Mouse (Mus musculus): ENCODE measurements around the gene Thtpa.

The Thtpa gene

GRCm38 (mm10) chr14:55078366-55078989, 16.1 kb upstream of the Thtpa start:
- no peak for DNase-seq

GRCm38 (mm10) chr14:55079214-55079970, 15.2 kb upstream of the Thtpa start:
- peak; percentile 71 for DNase-seq

- no peak for DNase-seq
Observed at GRCm38 (mm10) chr14:55081105-55081504, 13.5 kb upstream of the Thtpa start.

- DNase-seq = peak; percentile 65
Observed at GRCm38 (mm10) chr14:55083481-55083880, 11.1 kb upstream of the Thtpa start.

- DNase-seq = peak; percentile 69
Observed at GRCm38 (mm10) chr14:55085324-55086008, 9.1 kb upstream of the Thtpa start.

- DNase-seq = no peak
Observed at GRCm38 (mm10) chr14:55086009-55086514, 8.5 kb upstream of the Thtpa start.

- DNase-seq = peak; percentile 49
Observed at GRCm38 (mm10) chr14:55089199-55089947, 5.2 kb upstream of the Thtpa start.

DNA sequence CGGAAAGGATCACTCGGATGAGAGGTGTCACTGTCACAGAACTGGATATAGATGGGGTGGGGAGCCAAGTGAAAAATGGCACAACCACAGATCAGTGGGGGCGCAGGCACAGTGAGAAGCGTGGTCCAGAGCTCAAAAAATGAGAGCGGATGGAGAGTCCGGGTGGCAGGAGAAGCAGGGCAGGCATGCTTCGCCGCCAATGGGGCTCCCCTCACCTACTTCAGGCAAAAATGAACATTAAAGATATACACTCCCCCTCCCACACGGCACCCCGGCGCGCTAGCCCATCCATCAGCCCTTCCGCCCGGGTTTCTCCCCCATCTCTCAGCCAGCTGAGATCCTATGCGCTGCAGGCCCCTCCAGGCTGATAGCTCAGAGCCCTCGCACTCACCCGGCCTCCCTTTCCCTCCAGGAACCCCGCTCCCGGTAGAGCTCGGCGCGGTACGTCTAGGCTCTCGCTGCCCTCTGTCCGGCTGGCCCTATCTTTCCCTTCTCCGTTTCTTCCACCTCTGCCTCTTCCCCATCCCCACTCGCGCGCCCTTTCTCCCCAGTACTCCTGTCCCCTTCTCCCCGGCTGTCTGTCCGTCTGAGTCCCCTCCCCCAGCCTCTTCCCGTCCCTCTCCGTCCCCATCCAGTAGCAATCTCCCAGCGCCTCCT, 3.2 kb upstream of the Thtpa start:
- no peak for DNase-seq

DNA sequence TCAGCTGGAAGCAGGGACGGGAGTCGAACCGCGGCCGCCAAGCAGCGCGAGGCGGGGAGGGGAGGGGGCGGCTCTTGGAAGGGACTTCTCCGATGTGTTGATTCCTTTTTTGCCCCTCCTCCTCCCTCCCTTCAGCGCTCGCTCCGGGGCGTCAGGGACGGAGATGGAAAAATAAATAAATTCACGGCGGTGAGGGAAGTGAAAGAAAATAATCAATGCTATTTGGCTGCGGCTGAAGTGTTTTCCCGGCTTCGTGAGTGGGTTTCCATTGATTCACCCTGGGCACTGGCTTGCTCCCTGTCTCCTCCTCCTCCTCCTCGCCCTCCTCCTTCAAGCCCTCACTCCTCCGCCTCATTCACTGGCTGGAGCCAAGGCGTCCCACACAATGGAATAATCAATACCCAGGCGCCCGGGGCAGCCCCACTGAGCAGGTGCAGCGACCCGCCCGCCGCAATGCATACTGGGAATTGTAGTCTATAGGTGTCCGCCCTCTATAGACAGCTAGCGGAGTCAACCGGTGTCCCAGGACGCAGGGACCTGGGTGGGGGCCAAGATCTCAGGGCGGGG, 2.5 kb upstream of the Thtpa start, which contains the start of gene Zfhx2:
TSS of gene Zfhx2 (minus strand) at position 314 of the 567 bp plus-strand sequence.
- peak; percentile 95 for DNase-seq

DNA sequence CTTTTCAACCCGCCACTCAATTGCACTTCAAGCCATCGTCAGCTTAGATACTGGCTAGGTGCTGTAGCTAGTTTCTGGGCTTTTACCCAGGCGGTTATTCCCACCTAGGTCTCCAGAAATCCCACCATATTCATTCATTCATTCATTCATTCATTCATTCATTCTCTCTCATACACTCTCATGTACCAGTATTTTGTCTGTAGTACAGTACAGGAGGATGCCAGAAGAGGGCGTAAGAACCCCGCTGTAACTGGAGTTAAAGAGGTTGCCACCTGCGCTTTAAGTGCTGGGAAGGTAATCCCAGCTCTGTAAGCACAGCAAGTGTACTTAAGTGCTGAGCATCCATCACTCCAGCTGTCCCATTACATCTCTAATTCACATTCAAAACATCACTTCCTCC, 657 bp upstream of the Thtpa start:
- DNase-seq = no peak

- DNase-seq = no peak
Observed at GRCm38 (mm10) chr14:55095263-55095662, 679 bp downstream of the Thtpa start.

DNA sequence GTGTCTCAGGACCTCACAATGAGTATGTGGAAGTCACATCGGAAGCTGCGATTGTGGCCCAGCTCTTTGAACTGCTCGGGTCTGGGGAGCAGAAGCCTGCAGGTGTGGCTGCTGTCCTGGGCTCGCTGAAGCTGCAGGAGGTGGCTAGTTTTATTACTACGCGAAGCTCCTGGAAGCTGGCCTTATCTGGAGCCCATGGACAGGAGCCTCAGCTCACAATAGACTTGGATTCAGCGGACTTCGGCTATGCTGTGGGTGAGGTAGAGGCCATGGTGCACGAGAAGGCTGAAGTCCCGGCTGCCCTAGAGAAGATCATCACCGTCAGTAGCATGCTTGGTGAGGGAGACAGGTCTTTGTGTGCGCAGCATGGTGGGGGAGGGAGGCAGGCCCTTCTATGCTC, 1.1 kb downstream of the Thtpa start:
- no peak for DNase-seq

DNA sequence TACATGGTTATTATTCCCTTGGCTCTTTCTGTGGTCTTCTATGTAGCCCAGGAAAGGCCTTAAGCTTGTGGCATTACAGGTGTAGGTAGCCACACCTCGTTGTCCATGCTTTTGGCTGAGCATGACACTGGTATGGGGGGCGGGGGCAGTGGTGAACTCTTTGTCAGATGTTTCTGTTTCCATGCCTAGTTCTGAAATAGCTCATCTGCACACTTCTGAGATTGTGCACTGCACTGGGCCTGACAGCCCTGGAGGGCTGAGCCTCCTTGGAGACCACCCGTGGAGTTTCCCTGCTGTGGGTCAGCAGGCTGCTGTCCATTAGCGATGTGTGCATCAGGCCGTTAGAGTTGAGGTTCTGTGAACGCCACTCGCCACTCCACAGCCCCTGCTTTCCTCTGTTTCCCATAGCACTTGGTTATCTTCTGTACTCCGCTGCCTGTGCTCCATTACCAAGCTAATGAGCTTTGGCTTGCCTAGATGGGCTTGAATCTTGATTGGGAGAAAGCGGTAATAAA, 2.0 kb downstream of the Thtpa start:
- no peak for DNase-seq

DNA sequence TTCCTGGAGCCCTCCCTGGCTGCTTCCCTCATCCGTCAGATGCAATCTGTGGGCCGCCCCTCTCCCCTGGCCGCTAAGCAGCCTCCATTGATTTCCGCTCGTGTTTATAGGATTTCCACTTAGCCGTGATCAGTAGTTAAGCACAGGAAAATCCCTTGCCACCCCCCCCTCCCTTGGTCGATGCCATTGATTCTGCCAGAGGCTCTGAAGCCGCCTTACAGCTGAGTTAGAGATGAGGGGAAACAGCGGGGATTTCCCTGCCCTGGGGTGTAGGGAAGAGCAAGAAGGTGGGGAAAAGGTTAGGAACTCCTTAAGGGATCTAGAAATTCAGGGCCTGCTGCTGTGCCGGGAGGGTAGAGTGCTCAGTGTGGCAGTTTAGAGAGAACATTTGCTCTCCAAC, 3.1 kb downstream of the Thtpa start:
- no peak for DNase-seq

- DNase-seq = peak; percentile 74
Observed at GRCm38 (mm10) chr14:55098067-55098466, 3.5 kb downstream of the Thtpa start.

- no peak for DNase-seq
Observed at GRCm38 (mm10) chr14:55101592-55101991, 7.0 kb downstream of the Thtpa start.

DNA sequence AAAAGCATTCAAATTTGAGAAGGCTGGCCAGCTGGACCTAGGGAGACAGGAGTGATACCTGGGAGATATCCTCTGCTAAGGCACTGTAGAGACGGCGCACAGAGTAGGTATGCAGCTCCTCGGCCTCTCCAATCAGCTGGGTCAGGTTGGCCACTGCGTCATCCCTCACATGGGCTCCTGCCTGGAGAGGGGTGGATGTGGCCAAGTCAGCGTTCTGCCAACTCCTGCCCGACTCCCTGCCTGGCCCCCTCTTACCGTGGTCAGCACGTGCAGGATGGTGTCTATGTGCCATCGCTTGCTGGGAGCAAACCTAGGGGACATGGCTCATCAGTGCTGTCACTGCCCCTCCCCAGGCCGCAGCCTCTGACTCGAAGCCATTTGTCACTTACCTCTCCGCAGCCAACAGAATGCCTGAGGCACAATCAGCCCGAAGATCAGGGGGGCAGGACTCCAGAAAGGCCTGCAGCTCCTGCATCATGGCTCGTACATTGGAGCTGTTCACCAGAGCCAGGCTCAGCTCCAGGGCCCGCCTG, 7.7 kb downstream of the Thtpa start:
- DNase-seq = no peak

GRCm38 (mm10) chr14:55104365-55104764, 9.8 kb downstream of the Thtpa start:
- no peak for DNase-seq

DNA sequence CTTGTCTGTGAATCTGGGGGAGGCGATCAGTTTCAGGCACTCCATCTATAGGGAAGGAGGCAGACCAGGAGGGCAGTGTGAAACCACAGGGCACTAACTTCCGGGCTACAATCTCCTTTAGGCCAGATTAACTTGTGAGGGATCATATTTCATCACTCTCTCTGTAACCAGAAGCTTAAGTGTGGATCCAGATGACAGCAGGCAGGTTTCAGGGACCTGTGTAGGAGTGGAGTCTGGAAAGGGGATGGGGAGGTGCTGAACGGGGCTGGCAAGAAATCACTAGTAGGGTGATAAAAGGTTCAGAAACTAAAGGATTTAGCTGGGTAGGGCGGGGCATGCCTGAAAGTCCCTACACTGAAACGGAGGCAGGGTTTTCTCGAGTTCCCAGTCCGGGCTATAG, 10.8 kb downstream of the Thtpa start:
- no peak for DNase-seq

GRCm38 (mm10) chr14:55105836-55106809, 11.5 kb downstream of the Thtpa start, which contains the start of gene Ap1g2:
Gene Ap1g2 (minus strand): TSS chr14:55106593.
- peak; percentile 88 for DNase-seq
